Mouse (Mus musculus) neural tube, embryonic 11.5 days (tissue): ENCODE results near the gene Hist2h4. TPM values are rescaled to one million over a fixed set of nuclear protein-coding genes. Genes with fewer than 3 reads are reported as not detected.
A peak's percentile ranks its signal among the peaks of the same experiment; 100 is the strongest.
"Not testable (repeated sequence)": the region's sequence is repeated elsewhere in the genome, so short reads cannot be mapped to it uniquely, and the experiment has no call there.

Experiments used
- ATAC-seq: fragments of 200-750 bp; cut with Nextera tagmentation; 2 replicates; pipeline ENCODE4 v1.8.0; 2017; ENCODE audit warnings: moderate number of reproducible peaks, mild to moderate bottlenecking, moderate TSS enrichment, moderate library complexity; ENCODE audit not compliant: insufficient read depth, low FRiP score, low TSS enrichment
- DNase-seq: peaks from one replicate; pipeline ENCODE4 v3.0.0-alpha.2; 2015; ENCODE audit warnings: low spot score
- H3K27ac ChIP-seq: fragments of 300-500 bp; sonication (generic); 2 replicates; pipeline ENCODE4 v1.5.1; 2014; ENCODE audit warnings: low read depth, mild to moderate bottlenecking, low read length
- H3K27me3 ChIP-seq: fragments of 300-500 bp; sonication (generic); 2 replicates; pipeline ENCODE4 v1.6.1; 2014; ENCODE audit warnings: mild to moderate bottlenecking, low read length, mixed read lengths; ENCODE audit not compliant: control insufficient read depth, insufficient read depth
- H3K36me3 ChIP-seq: fragments of 300-500 bp; sonication (generic); 2 replicates; pipeline ENCODE4 v1.6.1; 2014; ENCODE audit warnings: mild to moderate bottlenecking, low read length, moderate library complexity, mixed read lengths; ENCODE audit not compliant: control insufficient read depth, insufficient read depth
- H3K4me1 ChIP-seq: fragments of 300-500 bp; sonication (generic); 2 replicates; pipeline ENCODE4 v1.6.1; 2014; ENCODE audit warnings: low read length, mixed read lengths; ENCODE audit not compliant: control insufficient read depth, insufficient read depth
- H3K4me2 ChIP-seq: fragments of 300-500 bp; sonication (generic); 2 replicates; pipeline ENCODE4 v1.6.1; 2014; ENCODE audit warnings: low read depth, mild to moderate bottlenecking, moderate library complexity
- H3K4me3 ChIP-seq: fragments of 300-500 bp; sonication (generic); 2 replicates; pipeline ENCODE4 v1.5.1; 2014; ENCODE audit warnings: low read depth, low read length
- H3K9ac ChIP-seq: fragments of 300-500 bp; sonication (generic); 2 replicates; pipeline ENCODE4 v1.6.1; 2014; ENCODE audit warnings: mild to moderate bottlenecking, low read length
- H3K9me3 ChIP-seq: fragments of 300-500 bp; sonication (generic); 2 replicates; pipeline ENCODE4 v1.6.1; 2016; ENCODE audit warnings: low read length; ENCODE audit not compliant: control insufficient read depth
- WGBS: fragments of 180-500 bp; shearing (Covaris S2); extraction: QIAGEN DNeasy Blood & Tissue Kit; methylation state at CpG from one replicate; pipeline ENCODE4 v1.1.7; 2014; 5-methylcytosine and 5-hydroxymethylcytosine counted together
- polyA plus RNA-seq: library from polyadenylated mRNA; unstranded; fragments of >200 nt; fragmentation: Nextera tagmentation; extraction: Ambion mirVana; gene quantifications from 2 replicates; pipeline ENCODE4 v1.2.1, GENCODE M21; 2014

Gene Hist2h4
- polyA plus RNA-seq, 1 experiment from 2014 or later: 5.8 TPM

- no peak overlapping the region for H3K4me3 ChIP-seq
- no peaks in the 10 kb centered on the region for H3K27me3 ChIP-seq
Observed at GRCm38 (mm10) chr3:96243921-96244572, 19.1 kb downstream of the Hist2h4 start.

GRCm38 (mm10) chr3:96240799-96241197 lies 22.3 kb downstream of the Hist2h4 start:
- H3K9me3 ChIP-seq: no peaks in the 10 kb centered on the region
- H3K36me3 ChIP-seq: no peaks in the 10 kb centered on the region
- H3K4me3 ChIP-seq: no peak overlapping the region
- ATAC-seq (no peak), DNase-seq (no peak)
- H3K4me2 ChIP-seq: peak overlapping the region; percentile 31
- H3K9ac ChIP-seq: peak overlapping the region; percentile 20
- 78% methylated on average over 9 of the region's 9 CpGs for WGBS
- H3K4me1 ChIP-seq: peaks cover 13% of the 10 kb centered on the region
- H3K27ac ChIP-seq: peak overlapping the region; percentile 63
- no peaks in the 10 kb centered on the region for H3K27me3 ChIP-seq

More at GRCm38 (mm10) chr3:96243921-96244572, 19.1 kb downstream of the Hist2h4 start:
- H3K36me3 ChIP-seq: no peaks in the 10 kb centered on the region
- H3K9me3 ChIP-seq: no peaks in the 10 kb centered on the region
- peak overlapping the region; percentile 86; the same call in 1 of the 2 replicates for H3K27ac ChIP-seq
- H3K9ac ChIP-seq: peak overlapping the region; percentile 7; the same call in 1 of the 2 replicates
- DNase-seq: no peak
- WGBS: 83% methylated on average over 7 of the region's 7 CpGs
- H3K4me1 ChIP-seq: peaks cover 7% of the 10 kb centered on the region; the same call in 1 of the 2 replicates
- no peak for ATAC-seq
- H3K4me2 ChIP-seq: peak overlapping the region; percentile 56; the same call in 1 of the 2 replicates

- peak within 1 kb of the TSS; percentile 20 for H3K9ac ChIP-seq
- not testable (repeated sequence) for H3K9me3 ChIP-seq, H3K27me3 ChIP-seq, H3K36me3 ChIP-seq
- peak within 1 kb of the TSS; percentile 63 for H3K27ac ChIP-seq
- ATAC-seq (peak; percentile 84), DNase-seq (peak; percentile 75)
- H3K4me3 ChIP-seq: peak within 1 kb of the TSS; percentile 13
- WGBS: 5% methylated on average over 25 of the region's 85 CpGs
- H3K4me1 ChIP-seq: peaks cover 13% of the 10 kb centered on the region
- peak within 1 kb of the TSS; percentile 31 for H3K4me2 ChIP-seq
Observed at GRCm38 (mm10) chr3:96239949-96240798, 22.9 kb downstream of the Hist2h4 start, which contains the start of gene Hist2h2aa2. Hist2h2aa2 (minus strand) TSS chr3:96240276.

- Histone ChIP-seq H3K4me1 (peaks cover 10% of the 10 kb centered on the region), H3K9ac (peak within 1 kb of the TSS; percentile 82), H3K4me2 (peak within 1 kb of the TSS; percentile 51), H3K27ac (peak within 1 kb of the TSS; percentile 84), H3K4me3 (peak within 1 kb of the TSS; percentile 42)
- H3K36me3 ChIP-seq, DNase-seq, H3K27me3 ChIP-seq, H3K9me3 ChIP-seq: not testable (repeated sequence)
- ATAC-seq: peak; percentile 91
- 0% methylated on average over 19 of the region's 68 CpGs for WGBS
Observed at GRCm38 (mm10) chr3:96238954-96239793, 23.9 kb downstream of the Hist2h4 start, which contains the start of gene Hist2h3c2. Hist2h3c2 (minus strand) TSS chr3:96239127.

GRCm38 (mm10) chr3:96237904-96238511 lies 25.1 kb downstream of the Hist2h4 start:
- DNase-seq (peak; percentile 49), ATAC-seq (no peak)
- H3K9me3 ChIP-seq: no peaks in the 10 kb centered on the region
- H3K36me3 ChIP-seq: no peaks in the 10 kb centered on the region
- peak overlapping the region; percentile 51 for H3K4me2 ChIP-seq
- peak overlapping the region; percentile 42 for H3K4me3 ChIP-seq
- peak overlapping the region; percentile 82 for H3K9ac ChIP-seq
- H3K27ac ChIP-seq: peak overlapping the region; percentile 84
- H3K4me1 ChIP-seq: peaks cover 9% of the 10 kb centered on the region
- WGBS: 0% methylated on average over 12 of the region's 12 CpGs
- no peaks in the 10 kb centered on the region for H3K27me3 ChIP-seq

- 28% methylated on average over 7 of the region's 7 CpGs for WGBS
- ATAC-seq (no peak), DNase-seq (peak; percentile 43)
- Histone ChIP-seq H3K4me3 (peak overlapping the region; percentile 42), H3K27me3 (no peaks in the 10 kb centered on the region), H3K4me2 (peak overlapping the region; percentile 51), H3K9ac (peak overlapping the region; percentile 82), H3K4me1 (peaks cover 9% of the 10 kb centered on the region), H3K36me3 (no peaks in the 10 kb centered on the region), H3K27ac (peak overlapping the region; percentile 84), H3K9me3 (no peaks in the 10 kb centered on the region)
Observed at GRCm38 (mm10) chr3:96237335-96237903, 25.7 kb downstream of the Hist2h4 start.

- H3K27me3 ChIP-seq: no peaks in the 10 kb centered on the region
- H3K4me3 ChIP-seq: peak overlapping the region; percentile 42
- H3K4me1 ChIP-seq: peaks cover 9% of the 10 kb centered on the region
- ATAC-seq (no peak), DNase-seq (no peak)
- H3K9me3 ChIP-seq: no peaks in the 10 kb centered on the region
- H3K27ac ChIP-seq: no peak overlapping the region
- H3K4me2 ChIP-seq: peak overlapping the region; percentile 51
- 84% methylated on average over 4 of the region's 4 CpGs for WGBS
- peak overlapping the region; percentile 82 for H3K9ac ChIP-seq
- H3K36me3 ChIP-seq: no peaks in the 10 kb centered on the region
Observed at GRCm38 (mm10) chr3:96236834-96237334, 26.2 kb downstream of the Hist2h4 start.
